Mouse (Mus musculus): ENCODE measurements around the gene Defa23.
"Not testable (repeated sequence)": the region's sequence is repeated elsewhere in the genome, so short reads cannot be mapped to it uniquely, and the experiment has no call there.

The Defa23 gene

DNA sequence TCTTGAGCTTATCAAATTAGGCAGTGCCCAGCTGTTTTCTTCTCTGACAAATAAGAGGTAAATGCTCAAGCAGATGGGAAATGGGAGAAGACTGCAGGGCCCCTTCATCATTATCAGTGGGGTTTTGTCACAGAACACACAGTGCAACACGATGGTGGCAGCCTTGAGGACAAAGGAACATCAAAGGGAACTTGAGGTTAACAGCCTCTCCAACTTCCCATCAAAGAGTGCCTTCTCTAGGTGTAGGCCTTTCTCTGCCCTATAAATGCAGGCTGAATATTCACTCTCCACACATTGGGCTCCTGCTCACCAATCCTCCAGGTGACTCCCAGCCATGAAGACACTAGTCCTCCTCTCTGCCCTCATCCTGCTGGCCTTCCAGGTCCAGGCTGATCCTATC lies at the start of gene Defa23:
TSS of gene Defa23 (plus strand) at position 301 of the 400 bp plus-strand sequence.
- DNase-seq (ENCODE audit: extremely low spot score, low spot score) = not testable (repeated sequence)

DNA sequence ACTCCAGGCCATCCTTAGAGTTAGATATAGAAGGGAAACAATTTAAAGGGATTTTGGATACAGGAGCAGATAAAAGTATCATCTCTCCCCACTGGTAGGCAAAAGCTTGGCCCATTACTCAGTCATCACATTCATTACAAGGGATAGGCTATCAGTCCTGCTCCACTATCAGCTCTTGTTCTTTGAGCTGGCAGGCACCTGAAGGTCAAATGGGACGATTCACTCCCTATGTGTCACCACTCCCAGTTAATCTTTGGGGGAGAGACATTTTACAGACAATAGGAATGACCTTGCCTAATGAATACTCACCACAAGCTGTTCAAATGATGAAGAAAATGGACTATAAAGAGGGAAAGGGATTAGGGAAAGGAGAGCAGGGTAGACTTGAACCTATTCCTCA lies 48.0 kb upstream of the Defa23 start:
- DNase-seq (ENCODE audit: extremely low spot score, low spot score) = no peak

DNA sequence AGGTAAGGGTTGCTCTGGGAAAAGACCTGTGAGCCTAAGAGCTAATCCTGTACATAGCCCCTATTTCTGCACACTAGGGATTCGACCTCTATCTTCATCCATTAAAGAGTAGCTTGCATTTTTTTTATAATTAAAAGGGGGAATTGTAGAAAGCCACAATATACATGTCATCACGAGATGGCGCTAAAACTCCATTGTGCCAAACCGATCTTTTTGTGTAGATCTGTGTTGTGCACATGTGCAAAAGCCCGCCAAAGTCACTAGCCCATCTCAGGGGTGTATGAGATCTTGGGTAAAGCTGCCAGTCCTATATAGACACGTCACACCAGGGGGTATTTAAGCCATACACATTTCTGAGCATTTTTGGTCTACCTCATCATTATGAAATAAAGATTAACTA lies 46.3 kb upstream of the Defa23 start:
- DNase-seq (ENCODE audit: extremely low spot score, low spot score) = not testable (repeated sequence)

DNA sequence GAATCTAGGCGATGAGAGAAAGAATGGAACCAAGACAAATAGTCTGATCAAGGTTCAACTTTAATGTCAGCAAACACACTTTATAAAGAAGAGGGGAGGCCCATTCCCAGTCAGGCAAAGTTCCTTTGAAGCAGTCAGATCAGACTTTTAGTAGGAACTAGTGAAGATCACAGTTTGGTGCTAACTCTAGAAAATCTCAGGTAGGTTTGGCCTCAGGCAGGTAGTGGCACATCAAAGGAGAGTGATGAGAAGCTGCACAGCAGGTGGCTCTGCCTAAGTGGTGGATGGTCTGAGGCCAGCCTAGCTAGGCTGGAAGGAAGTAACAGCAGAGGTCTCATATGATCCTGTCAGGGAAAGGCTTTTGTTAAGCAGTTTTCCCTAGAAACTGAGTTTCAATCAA lies 44.3 kb upstream of the Defa23 start:
- DNase-seq (ENCODE audit: extremely low spot score, low spot score) = not testable (repeated sequence)

DNA sequence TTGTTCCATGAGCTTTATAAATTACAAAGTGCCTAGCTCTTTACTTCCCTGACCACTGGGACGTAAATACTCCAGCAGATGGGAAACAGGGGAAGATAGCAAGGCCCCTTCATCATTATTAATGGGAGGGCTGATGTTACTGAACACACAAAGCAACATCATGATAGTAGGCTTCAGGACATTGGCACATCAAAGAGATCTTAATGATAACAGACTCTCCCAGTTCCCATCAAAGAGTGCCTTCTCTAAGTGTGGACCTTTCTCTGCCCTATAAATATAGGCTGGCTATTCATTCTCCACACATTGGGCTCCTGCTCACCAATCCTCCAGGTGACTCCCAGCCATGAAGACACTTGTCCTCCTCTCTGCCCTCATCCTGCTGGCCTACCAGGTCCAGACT lies 29.6 kb upstream of the Defa23 start, which contains the start of gene Defa21:
TSS of gene Defa21 (plus strand) at position 301 of the 400 bp plus-strand sequence.
- DNase-seq (ENCODE audit: extremely low spot score, low spot score) = not testable (repeated sequence)

DNA sequence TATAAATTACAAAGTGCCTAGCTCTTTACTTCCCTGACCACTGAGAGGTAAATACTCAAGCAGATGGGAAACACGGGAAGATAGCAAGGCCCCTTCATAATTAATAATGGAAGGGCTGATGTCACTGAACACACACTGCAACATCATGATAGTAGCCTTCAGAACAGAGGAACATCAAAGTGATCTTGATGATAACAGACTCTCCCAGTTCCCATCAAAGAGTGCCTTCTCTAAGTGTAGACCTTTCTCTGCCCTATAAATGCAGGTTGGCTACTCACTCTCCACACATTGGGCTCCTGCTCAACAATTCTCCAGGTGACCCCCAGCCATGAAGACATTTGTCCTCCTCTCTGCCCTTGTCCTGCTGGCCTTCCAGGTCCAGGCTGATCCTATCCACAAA lies 9.9 kb downstream of the Defa23 start, which contains the start of gene Defa35:
TSS of gene Defa35 (plus strand) at position 301 of the 400 bp plus-strand sequence.
- DNase-seq (ENCODE audit: extremely low spot score, low spot score) = not testable (repeated sequence)

DNA sequence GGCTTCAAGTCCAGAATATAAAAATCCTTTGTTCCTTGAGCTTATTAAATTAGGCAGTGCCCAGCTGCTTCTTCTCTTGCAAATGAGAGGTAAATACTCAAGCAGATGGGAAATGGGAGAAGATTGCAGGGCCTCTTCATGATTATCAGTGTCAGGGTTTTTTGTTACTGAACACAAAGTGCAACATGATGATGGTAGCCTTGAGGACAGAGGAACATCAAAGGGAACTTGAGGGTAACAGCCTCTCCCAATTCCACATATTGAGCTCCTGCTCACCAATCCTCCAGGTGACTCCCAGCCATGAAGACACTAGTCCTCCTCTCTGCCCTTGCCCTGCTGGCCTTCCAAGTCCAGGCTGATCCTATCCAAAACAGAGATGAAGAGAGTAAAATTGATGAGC lies 29.3 kb downstream of the Defa23 start, which contains the start of gene Defa25:
TSS of gene Defa25 (plus strand) at position 301 of the 400 bp plus-strand sequence.
- not testable (repeated sequence) for DNase-seq (ENCODE audit: extremely low spot score, low spot score)

DNA sequence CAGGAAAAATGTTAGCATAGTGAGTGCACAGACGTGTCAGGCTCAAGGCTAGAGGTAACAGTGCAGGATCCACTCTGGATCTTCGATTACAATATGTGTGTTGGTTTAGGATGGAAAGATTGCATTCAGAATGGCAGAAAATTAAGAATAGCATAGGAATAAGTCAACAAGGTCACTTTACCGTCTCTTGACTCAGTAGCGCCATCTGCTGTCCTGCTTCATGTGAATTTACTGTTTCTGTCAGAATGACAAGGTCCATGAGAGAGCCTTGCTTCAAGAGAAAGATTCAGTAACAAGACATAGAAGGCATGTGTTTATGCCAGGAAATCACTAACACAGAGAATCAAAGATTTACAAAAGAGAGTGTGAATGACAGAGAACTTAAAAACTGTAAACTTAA lies 38.3 kb downstream of the Defa23 start:
- DNase-seq (ENCODE audit: extremely low spot score, low spot score) = no peak

DNA sequence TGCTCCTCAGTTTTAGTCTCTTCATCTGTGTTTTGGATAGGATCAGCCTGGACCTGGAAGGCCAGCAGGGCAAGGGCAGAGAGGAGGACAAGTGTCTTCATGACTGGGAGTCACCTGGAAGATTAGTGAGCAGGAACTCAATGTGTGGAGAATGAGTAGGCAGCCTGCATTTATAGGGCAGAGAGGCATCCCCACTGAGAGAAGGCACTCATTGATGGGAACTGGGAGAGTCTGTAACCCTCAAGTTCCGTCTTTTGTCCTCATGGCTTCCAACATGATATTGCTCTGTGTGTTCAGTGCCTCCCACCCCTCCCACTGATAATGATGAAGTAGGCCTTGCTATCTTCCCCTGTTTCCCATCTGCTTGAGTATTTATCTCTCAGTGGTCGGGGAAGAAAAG lies 41.1 kb downstream of the Defa23 start, which contains the start of gene Gm14851:
TSS of gene Gm14851 (minus strand) at position 101 of the 400 bp plus-strand sequence.
- not testable (repeated sequence) for DNase-seq (ENCODE audit: extremely low spot score, low spot score)
